Mouse (Mus musculus) T-helper 1 cell (primary cell): Measurements from ENCODE around the gene Kmt2a.

Experiments used
- in situ Hi-C: fragments of 300-600 bp; cut with MboI, MseI; formaldehyde crosslinking; loops from one replicate; pipeline ENCODE4 v1.15.1; 2025; ENCODE audit warnings: high pct_unique_total_duplicates

Kmt2a gene

GRCm38 (mm10) chr9:44760873-44761272, 120.2 kb downstream of the Kmt2a start:
- in situ Hi-C loops = no loop called here
